In genomic region chr2:58418109-58418508, GRCm38 (mm10) we compare ENCODE assay signal across 21 mouse cellular contexts. TPM values are rescaled to one million over a fixed set of nuclear protein-coding genes. Genes with fewer than 3 reads are reported as not detected.
"Had no signal": no experiment of that assay in that cellular context is flagged by ENCODE, and none has a peak within 500 bp of the region (broad histone marks: within the 10 kb centered on the region; RNA-seq: fewer than 3 reads in every experiment).

No protein-coding gene starts in this region.

- H3K27me3 ChIP-seq: megakaryocyte, embryonic 14.5 days; midbrain, embryonic 13.5 days; midbrain, embryonic 15.5 days; neural tube, embryonic 12.5 days; stomach, embryonic 15.5 days had no signal

- H3K4me2 ChIP-seq: lung, embryonic 14.5 days; midbrain, embryonic 11.5 days; midbrain, embryonic 13.5 days; midbrain, embryonic 15.5 days; neural tube, embryonic 12.5 days; stomach, embryonic 15.5 days had no signal

- H3K9ac ChIP-seq: lung, embryonic 14.5 days; midbrain, embryonic 13.5 days; midbrain, embryonic 15.5 days; neural tube, embryonic 12.5 days; stomach, embryonic 15.5 days had no signal

- H3K27ac ChIP-seq: midbrain, embryonic 13.5 days; midbrain, embryonic 15.5 days; neural tube, embryonic 12.5 days; stomach, embryonic 15.5 days; stomach, postnatal 0 days had no signal

- H3K36me3 ChIP-seq: midbrain, embryonic 13.5 days; midbrain, embryonic 15.5 days; neural tube, embryonic 12.5 days; stomach, embryonic 15.5 days had no signal

- ATAC-seq: midbrain, embryonic 13.5 days; midbrain, embryonic 15.5 days had no signal

- H3K4me1 ChIP-seq: midbrain, embryonic 13.5 days; midbrain, embryonic 15.5 days; neural tube, embryonic 12.5 days; stomach, embryonic 15.5 days had no signal

- H3K4me3 ChIP-seq: megakaryocyte, embryonic 14.5 days; midbrain, embryonic 13.5 days; midbrain, embryonic 15.5 days; neural tube, embryonic 12.5 days; stomach, embryonic 15.5 days had no signal

- H3K9me3 ChIP-seq: megakaryocyte, embryonic 14.5 days; midbrain, embryonic 13.5 days; midbrain, embryonic 15.5 days; neural tube, embryonic 12.5 days; stomach, embryonic 15.5 days had no signal

- DNase-seq: lung, adult 18-20 months; lung, embryonic 14.5 days; lung, postnatal 10 days; lung, postnatal 4 days; right cerebral cortex, postnatal 14 days; thymus, adult 2 months; thymus, postnatal 25 days; thymus, postnatal 4 days had no signal

RNA-seq across cellular contexts. Expression of gene Gm17409, which starts 51.8 kb away (rescaled TPM):
- total RNA-seq: midbrain, postnatal 0 days; monocyte, adult 5-6 weeks; neutrophil, adult 5-6 weeks had no signal
- polyA plus RNA-seq: liver, embryonic 16.5 days; lung, embryonic 14.5 days; lung, embryonic 16.5 days; midbrain, embryonic 11.5 days; midbrain, embryonic 13.5 days; midbrain, embryonic 15.5 days; midbrain, postnatal 0 days; neural tube, embryonic 12.5 days; spleen, adult 2 months; stomach, embryonic 15.5 days; stomach, postnatal 0 days; thymus, adult 2 months had no signal
